Comparison of ENCODE assay signal across 17 mouse cellular contexts in the genomic region with DNA sequence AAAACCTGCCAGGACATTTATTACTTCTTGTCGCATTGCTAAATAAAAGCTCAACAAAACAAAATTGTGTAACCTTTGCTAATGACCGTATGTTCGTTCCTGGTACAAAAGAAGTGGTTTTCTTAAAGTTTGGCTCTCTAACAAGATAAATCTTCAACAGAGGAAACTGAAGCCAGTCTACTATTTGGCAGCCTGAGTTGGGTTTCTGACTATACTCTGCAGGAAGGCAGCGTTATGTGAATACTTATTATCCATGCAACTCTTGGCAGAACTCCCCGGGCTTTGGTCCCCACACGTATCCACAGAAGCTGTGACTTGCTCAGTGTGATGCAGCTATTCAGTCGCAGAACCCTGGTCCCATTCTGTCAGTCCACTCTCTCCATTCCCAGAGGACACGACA.
DNase-seq lines count a peak whose midpoint lies in the region; ATAC-seq and TF ChIP-seq lines count a peak whose summit lies in the region.
"Had no signal": no experiment of that assay in that cellular context is flagged by ENCODE, and none has a peak within 500 bp of the region (broad histone marks: within the 10 kb centered on the region; RNA-seq: fewer than 3 reads in every experiment).

No protein-coding gene starts in this region.

- H3K4me1 ChIP-seq in heart, embryonic 10.5 days, result no peaks in the 10 kb centered on the region
- no peaks in the 10 kb centered on the region for H3K4me1 ChIP-seq in heart, embryonic 11.5 days (ENCODE audit: control insufficient read depth, insufficient read depth, low read length)
- no peaks in the 10 kb centered on the region for H3K4me1 ChIP-seq in lung, embryonic 16.5 days (replicated peaks; ENCODE audit: control insufficient read depth, insufficient read depth, low read length)
- H3K4me1 ChIP-seq in lung, adult 2 months (ENCODE audit: control insufficient read depth, insufficient read depth, low read length), result no peaks in the 10 kb centered on the region
- H3K4me1 ChIP-seq in neural tube, embryonic 15.5 days, result peaks cover 15% of the 10 kb centered on the region
- H3K4me1 ChIP-seq: embryonic facial prominence, embryonic 13.5 days; hindbrain, embryonic 13.5 days; intestine, embryonic 15.5 days had no signal

- 83% methylated on average over 8 of the region's 8 CpGs for WGBS in heart, embryonic 10.5 days
- WGBS in heart, embryonic 11.5 days (ENCODE audit: insufficient replicate concordance), result 80% methylated on average over 8 of the region's 8 CpGs
- WGBS in lung, embryonic 16.5 days, result 71% methylated on average over 8 of the region's 8 CpGs
- WGBS in lung, adult 2 months, result 62% methylated on average over 8 of the region's 8 CpGs
- 71% methylated on average over 8 of the region's 8 CpGs for WGBS in neural tube, embryonic 15.5 days

- no peak overlapping the region for H3K4me3 ChIP-seq in heart, embryonic 10.5 days
- no peak overlapping the region for H3K4me3 ChIP-seq in heart, embryonic 11.5 days (ENCODE audit: low read depth, low read length)
- no peak overlapping the region for H3K4me3 ChIP-seq in lung, embryonic 16.5 days (ENCODE audit: low read length)
- no peak overlapping the region for H3K4me3 ChIP-seq in lung, adult 2 months (replicated peaks; ENCODE audit: extremely low read depth, low read depth, low read length)
- no peak overlapping the region for H3K4me3 ChIP-seq in neural tube, embryonic 15.5 days (replicated peaks)
- H3K4me3 ChIP-seq: embryonic facial prominence, embryonic 13.5 days; heart, adult 2 months; hindbrain, embryonic 13.5 days; intestine, embryonic 15.5 days; limb, embryonic 12.5 days had no signal

- ATAC-seq in heart, embryonic 11.5 days (replicated peaks; ENCODE audit: insufficient number of reproducible peaks, low FRiP score, low TSS enrichment), result no peak
- ATAC-seq in lung, embryonic 16.5 days (ENCODE audit: low read depth), result 0 out of 2 replicates have a peak, but pooled peaks have one; percentile 47
- ATAC-seq in neural tube, embryonic 15.5 days (ENCODE audit: low FRiP score), result no peak
- ATAC-seq: intestine, embryonic 15.5 days had no signal

- TF ChIP-seq POLR2A in lung, adult 2 months (IDR thresholded peaks at IDR 0.05; ENCODE audit: borderline replicate concordance, extremely low read depth, low read depth, low read length), result no peak

- DNase-seq in cerebellum, postnatal 14 days, result peak; percentile 12 to 24
- DNase-seq in cerebellum, adult 11-12 months, result no peak
- DNase-seq in heart, embryonic 10.5 days (ENCODE audit: low spot score), result peak; percentile 22
- no peak for DNase-seq in lung, adult 2 months
- peak; percentile 50 for DNase-seq in brain, adult 2 months (ENCODE audit: low read depth, low spot score)
- DNase-seq: cerebellum, adult 18-20 months; heart, adult 2 months; heart, postnatal 10 days; layer of hippocampus, postnatal 36 days; thymus, postnatal 4 days had no signal

- H3K9ac ChIP-seq in heart, embryonic 11.5 days (ENCODE audit: low read depth, low read length), result no peak overlapping the region
- H3K9ac ChIP-seq in lung, embryonic 16.5 days (ENCODE audit: low read length), result no peak overlapping the region
- H3K9ac ChIP-seq in neural tube, embryonic 15.5 days (replicated peaks), result no peak overlapping the region
- H3K9ac ChIP-seq: embryonic facial prominence, embryonic 13.5 days; hindbrain, embryonic 13.5 days; intestine, embryonic 15.5 days; limb, embryonic 12.5 days had no signal

- no peak overlapping the region for H3K4me2 ChIP-seq in heart, embryonic 11.5 days
- H3K4me2 ChIP-seq in lung, embryonic 16.5 days (ENCODE audit: low read depth, low read length), result no peak overlapping the region
- no peak overlapping the region for H3K4me2 ChIP-seq in neural tube, embryonic 15.5 days
- H3K4me2 ChIP-seq: embryonic facial prominence, embryonic 13.5 days; hindbrain, embryonic 13.5 days; intestine, embryonic 15.5 days; limb, embryonic 12.5 days had no signal

- no peaks in the 10 kb centered on the region for H3K9me3 ChIP-seq in heart, embryonic 10.5 days
- no peaks in the 10 kb centered on the region for H3K9me3 ChIP-seq in heart, embryonic 11.5 days (replicated peaks; ENCODE audit: control insufficient read depth, low read length)
- H3K9me3 ChIP-seq in lung, embryonic 16.5 days (ENCODE audit: control insufficient read depth, low read length), result no peaks in the 10 kb centered on the region
- H3K9me3 ChIP-seq in neural tube, embryonic 15.5 days (replicated peaks), result no peaks in the 10 kb centered on the region
- H3K9me3 ChIP-seq: embryonic facial prominence, embryonic 13.5 days; hindbrain, embryonic 13.5 days; intestine, embryonic 15.5 days; limb, embryonic 12.5 days had no signal

- no peaks in the 10 kb centered on the region for H3K27me3 ChIP-seq in heart, embryonic 10.5 days (ENCODE audit: insufficient read depth, poor library complexity, severe bottlenecking)
- no peaks in the 10 kb centered on the region for H3K27me3 ChIP-seq in heart, embryonic 11.5 days (ENCODE audit: control insufficient read depth, insufficient read depth, low read length)
- H3K27me3 ChIP-seq in lung, embryonic 16.5 days (ENCODE audit: control insufficient read depth, insufficient read depth, low read depth, low read length), result no peaks in the 10 kb centered on the region
- no peaks in the 10 kb centered on the region for H3K27me3 ChIP-seq in neural tube, embryonic 15.5 days (replicated peaks)
- H3K27me3 ChIP-seq: embryonic facial prominence, embryonic 13.5 days; hindbrain, embryonic 13.5 days; intestine, embryonic 15.5 days; limb, embryonic 12.5 days had no signal

- TF ChIP-seq CTCF in lung, adult 2 months (IDR thresholded peaks at IDR 0.05; ENCODE audit: insufficient read depth, low read length), result no peak

- H3K27ac ChIP-seq in heart, embryonic 10.5 days, result no peak overlapping the region
- no peak overlapping the region for H3K27ac ChIP-seq in heart, embryonic 11.5 days (ENCODE audit: low read depth, low read length)
- H3K27ac ChIP-seq in lung, embryonic 16.5 days (ENCODE audit: low read length), result no peak overlapping the region
- H3K27ac ChIP-seq in neural tube, embryonic 15.5 days (replicated peaks), result no peak overlapping the region
- H3K27ac ChIP-seq: embryonic facial prominence, embryonic 13.5 days; heart, adult 2 months; hindbrain, embryonic 13.5 days; intestine, embryonic 15.5 days; limb, embryonic 12.5 days had no signal

- no peaks in the 10 kb centered on the region for H3K36me3 ChIP-seq in heart, embryonic 10.5 days
- H3K36me3 ChIP-seq in heart, embryonic 11.5 days (ENCODE audit: control insufficient read depth, insufficient read depth, low read length), result no peaks in the 10 kb centered on the region
- no peaks in the 10 kb centered on the region for H3K36me3 ChIP-seq in lung, embryonic 16.5 days (ENCODE audit: control insufficient read depth, insufficient read depth, low read length)
- H3K36me3 ChIP-seq in neural tube, embryonic 15.5 days, result no peaks in the 10 kb centered on the region
- H3K36me3 ChIP-seq: embryonic facial prominence, embryonic 13.5 days; hindbrain, embryonic 13.5 days; intestine, embryonic 15.5 days; limb, embryonic 12.5 days had no signal

Comparison
In these comparisons a context has a peak if more than half of its experiments do, and no peak if none do; other contexts are left out.
1. DNase-seq: peak in cerebellum, postnatal 14 days (2 of 2), heart, embryonic 10.5 days (single experiment) and brain, adult 2 months (single experiment); none in cerebellum, adult 11-12 months (single experiment) and lung, adult 2 months (single experiment).